ENCODE assay signal across 8 mouse cellular contexts in the genomic region with DNA sequence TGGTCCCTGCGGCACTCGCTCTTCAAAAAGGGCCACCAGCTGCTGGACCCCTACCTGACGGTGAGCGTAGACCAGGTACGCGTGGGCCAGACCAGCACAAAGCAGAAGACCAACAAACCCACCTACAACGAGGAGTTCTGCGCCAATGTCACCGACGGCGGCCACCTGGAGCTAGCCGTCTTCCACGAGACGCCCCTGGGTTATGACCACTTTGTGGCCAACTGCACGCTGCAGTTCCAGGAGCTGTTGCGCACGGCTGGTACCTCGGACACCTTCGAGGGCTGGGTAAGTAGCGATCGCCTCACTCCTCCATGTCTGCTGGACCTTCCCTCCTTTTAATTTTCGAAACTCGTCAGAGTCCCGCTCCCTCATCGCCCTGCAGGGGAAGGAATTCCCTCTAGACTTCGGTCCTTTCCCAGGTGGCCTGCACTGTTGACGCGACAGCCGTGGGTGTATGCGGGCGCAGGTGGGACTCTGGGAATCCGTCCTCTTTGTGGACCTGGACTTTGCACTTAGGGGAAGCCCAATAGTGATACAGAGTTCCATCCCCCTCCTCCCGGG. TPM values are rescaled to one million over a fixed set of nuclear protein-coding genes. Genes with fewer than 3 reads are reported as not detected.
DNase-seq lines count a peak whose midpoint lies in the region; ATAC-seq lines count a peak whose summit lies in the region.

No protein-coding gene starts in this region.

- H3K9ac ChIP-seq in intestine, embryonic 15.5 days: peak overlapping the region; percentile 84
- peak overlapping the region; percentile 81 for H3K9ac ChIP-seq in midbrain, embryonic 11.5 days (ENCODE audit: low read length)

- H3K4me1 ChIP-seq in forebrain, embryonic 10.5 days: peaks cover 28% of the 10 kb centered on the region
- H3K4me1 ChIP-seq in intestine, embryonic 15.5 days (replicated peaks): peaks cover 8% of the 10 kb centered on the region; the same call in 1 of the 2 replicates
- H3K4me1 ChIP-seq in midbrain, embryonic 11.5 days (ENCODE audit: control insufficient read depth, insufficient read depth, low read length): peaks cover 8% of the 10 kb centered on the region; the same call in 1 of the 2 replicates

- H3K4me3 ChIP-seq in forebrain, embryonic 10.5 days: peak overlapping the region; percentile 78
- H3K4me3 ChIP-seq in intestine, embryonic 15.5 days (replicated peaks): peak overlapping the region; percentile 74
- H3K4me3 ChIP-seq in midbrain, embryonic 11.5 days (ENCODE audit: low read depth, low read length): peak overlapping the region; percentile 67

- H3K27ac ChIP-seq in forebrain, embryonic 10.5 days: peak overlapping the region; percentile 88
- H3K27ac ChIP-seq in intestine, embryonic 15.5 days: peak overlapping the region; percentile 74; the same call in 1 of the 2 replicates
- H3K27ac ChIP-seq in midbrain, embryonic 11.5 days (ENCODE audit: low read depth, low read length): no peak overlapping the region

- H3K27me3 ChIP-seq in forebrain, embryonic 10.5 days (ENCODE audit: poor library complexity, severe bottlenecking): peaks cover 74% of the 10 kb centered on the region
- H3K27me3 ChIP-seq in intestine, embryonic 15.5 days (replicated peaks): no peaks in the 10 kb centered on the region; the same call in 1 of the 2 replicates
- H3K27me3 ChIP-seq in midbrain, embryonic 11.5 days (ENCODE audit: control insufficient read depth, insufficient read depth, low read length): peaks cover 29% of the 10 kb centered on the region

- under 1% methylated on average over 33 of the region's 33 CpGs for WGBS in forebrain, embryonic 10.5 days
- 0% methylated on average over 33 of the region's 33 CpGs for WGBS in intestine, embryonic 15.5 days
- WGBS in midbrain, embryonic 11.5 days: 1% methylated on average over 33 of the region's 33 CpGs

- peak overlapping the region; percentile 79 for H3K4me2 ChIP-seq in intestine, embryonic 15.5 days (replicated peaks)
- peak overlapping the region; percentile 90 for H3K4me2 ChIP-seq in midbrain, embryonic 11.5 days

- peak; percentile 42 for ATAC-seq in intestine, embryonic 15.5 days
- ATAC-seq in midbrain, embryonic 11.5 days (ENCODE audit: low FRiP score): peak; percentile 10; the same call in 1 of the 2 replicates

- H3K9me3 ChIP-seq in forebrain, embryonic 10.5 days: no peaks in the 10 kb centered on the region
- no peaks in the 10 kb centered on the region for H3K9me3 ChIP-seq in intestine, embryonic 15.5 days
- no peaks in the 10 kb centered on the region for H3K9me3 ChIP-seq in midbrain, embryonic 11.5 days (ENCODE audit: control insufficient read depth, low read length)

- H3K36me3 ChIP-seq in forebrain, embryonic 10.5 days (replicated peaks): no peaks in the 10 kb centered on the region
- no peaks in the 10 kb centered on the region for H3K36me3 ChIP-seq in intestine, embryonic 15.5 days
- no peaks in the 10 kb centered on the region for H3K36me3 ChIP-seq in midbrain, embryonic 11.5 days (ENCODE audit: control insufficient read depth, insufficient read depth, low read length)

- DNase-seq in thymus, postnatal 36 days: peak; percentile 47 to 57
- no peak for DNase-seq in thymus, postnatal 10 days (ENCODE audit: low spot score in 2 of 2)
- peak; percentile 41 for DNase-seq in forebrain, embryonic 10.5 days (ENCODE audit: extremely low spot score, low spot score)
- DNase-seq in midbrain, embryonic 11.5 days (ENCODE audit: low spot score, missing footprints): peak; percentile 94
- no peak for DNase-seq in natural killer cell, adult 2 months (ENCODE audit: low spot score in 2 of 2)
- no peak for DNase-seq in frontal cortex, adult 2 months (ENCODE audit: extremely low spot score in 1 of 2, low spot score in 1 of 2)
- no peak for DNase-seq in spleen, postnatal 10 days (ENCODE audit: low spot score in 2 of 2)

RNA-seq across cellular contexts. Expression of a gene that starts 0.7 kb away (rescaled TPM):
- 3.8 and 4.8 TPM in 2 replicates for polyA plus RNA-seq in forebrain, embryonic 10.5 days (2016; fragmentation: Nextera tagmentation; extraction: Ambion mirVana)
- 7.3 and 7.7 TPM in 2 replicates for polyA plus RNA-seq in intestine, embryonic 15.5 days (2015; fragmentation: Nextera tagmentation; extraction: Ambion mirVana)
- polyA plus RNA-seq in midbrain, embryonic 11.5 days (2014; fragmentation: Nextera tagmentation; extraction: Ambion mirVana): 6.1 and 6.6 TPM in 2 replicates
- 2.8 and 3.1 TPM in 2 replicates for polyA plus RNA-seq in frontal cortex, adult 2 months (2012; rRNA removed)

RNA-seq across cellular contexts. Expression of a gene that starts 39.1 kb away (rescaled TPM):
- 3.8 and 5.0 TPM in 2 replicates for polyA plus RNA-seq in forebrain, embryonic 10.5 days (2016; fragmentation: Nextera tagmentation; extraction: Ambion mirVana)
- 63.4 and 67.5 TPM in 2 replicates for polyA plus RNA-seq in intestine, embryonic 15.5 days (2015; fragmentation: Nextera tagmentation; extraction: Ambion mirVana)
- 0.92 and 1.8 TPM in 2 replicates for polyA plus RNA-seq in midbrain, embryonic 11.5 days (2014; fragmentation: Nextera tagmentation; extraction: Ambion mirVana)
- 0.10 and 0.15 TPM in 2 replicates for polyA plus RNA-seq in frontal cortex, adult 2 months (2012; rRNA removed)

Comparison
In these comparisons a context has a peak if more than half of its experiments do, and no peak if none do; other contexts are left out.
1. DNase-seq: peak in thymus, postnatal 36 days (2 of 2), forebrain, embryonic 10.5 days (single experiment) and midbrain, embryonic 11.5 days (single experiment); none in thymus, postnatal 10 days (0 of 2), natural killer cell, adult 2 months (0 of 2), frontal cortex, adult 2 months (0 of 2) and spleen, postnatal 10 days (0 of 2).
2. RNA of a gene that starts 39.1 kb away (polyA plus RNA-seq): 63.4 to 67.5 TPM in intestine, embryonic 15.5 days; 3.8 to 5.0 TPM in forebrain, embryonic 10.5 days, 0.92 to 1.8 TPM in midbrain, embryonic 11.5 days and 0.10 to 0.15 TPM in frontal cortex, adult 2 months; every median in the first group is over 10 times any median in the second.
3. Peak in every context shown above with its lines, with median percentiles within 50 percentile points of each other: H3K4me3 ChIP-seq.